Mouse (Mus musculus): ENCODE measurements around the gene Rpl3l. TPM values are rescaled to one million over a fixed set of nuclear protein-coding genes. Genes with fewer than 3 reads are reported as not detected.

Gene Rpl3l
- polyA plus RNA-seq, 1 experiment = not detected

DNA sequence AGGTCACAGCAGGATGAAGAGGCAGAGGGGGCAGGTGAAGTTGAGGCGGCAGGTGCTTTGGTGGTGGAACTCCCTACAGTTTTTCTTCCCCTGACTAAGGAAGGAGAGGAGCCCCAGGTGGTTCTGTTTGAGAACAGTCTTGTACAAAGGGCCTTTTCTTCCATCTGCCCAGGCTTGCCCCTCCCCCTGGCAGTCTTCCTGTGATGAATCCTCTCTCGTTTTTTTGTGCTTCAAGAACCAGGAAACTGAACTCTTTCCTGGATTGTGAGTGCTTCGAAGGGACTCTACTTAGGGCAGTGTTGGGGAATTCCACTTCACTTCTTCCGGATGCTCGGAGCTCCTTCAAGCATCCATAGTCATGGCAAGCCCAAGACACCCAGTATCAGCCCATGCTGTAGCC is 29.6 kb upstream of the Rpl3l start:
- H3K4me1 ChIP-seq (ENCODE audit: control insufficient read depth, insufficient read depth, low read length) = peaks cover 6% of the 10 kb centered on the region
- TF ChIP-seq POLR2A (IDR thresholded peaks at IDR 0.05; ENCODE audit: insufficient read depth, low read depth, low read length) = no peak
- TF ChIP-seq CTCF (IDR thresholded peaks at IDR 0.05; ENCODE audit: insufficient read depth, low read depth, low read length) = no peak
- WGBS = 14% methylated on average over 5 of the region's 5 CpGs
- no peak overlapping the region for H3K27ac ChIP-seq (ENCODE audit: insufficient read depth, low read depth, low read length)
- H3K4me3 ChIP-seq (ENCODE audit: insufficient read depth, low read depth, low read length) = no peak overlapping the region

- peaks cover 6% of the 10 kb centered on the region for H3K4me1 ChIP-seq (ENCODE audit: control insufficient read depth, insufficient read depth, low read length)
- H3K27ac ChIP-seq (ENCODE audit: insufficient read depth, low read depth, low read length) = no peak overlapping the region
- TF ChIP-seq CTCF (IDR thresholded peaks at IDR 0.05; ENCODE audit: insufficient read depth, low read depth, low read length) (no peak), POLR2A (IDR thresholded peaks at IDR 0.05; ENCODE audit: insufficient read depth, low read depth, low read length) (no peak)
- WGBS = 72% methylated on average over 9 of the region's 9 CpGs
- no peak overlapping the region for H3K4me3 ChIP-seq (ENCODE audit: insufficient read depth, low read depth, low read length)
Observed at GRCm38 (mm10) chr17:24698715-24699114, 28.9 kb upstream of the Rpl3l start.

GRCm38 (mm10) chr17:24699473-24699872 is 28.1 kb upstream of the Rpl3l start:
- H3K4me1 ChIP-seq (ENCODE audit: control insufficient read depth, insufficient read depth, low read length) = peaks cover 6% of the 10 kb centered on the region
- WGBS = 84% methylated on average over 2 of the region's 2 CpGs
- no peak overlapping the region for H3K27ac ChIP-seq (ENCODE audit: insufficient read depth, low read depth, low read length)
- no peak for TF ChIP-seq CTCF (IDR thresholded peaks at IDR 0.05; ENCODE audit: insufficient read depth, low read depth, low read length)
- no peak for TF ChIP-seq POLR2A (IDR thresholded peaks at IDR 0.05; ENCODE audit: insufficient read depth, low read depth, low read length)
- H3K4me3 ChIP-seq (ENCODE audit: insufficient read depth, low read depth, low read length) = no peak overlapping the region

DNA sequence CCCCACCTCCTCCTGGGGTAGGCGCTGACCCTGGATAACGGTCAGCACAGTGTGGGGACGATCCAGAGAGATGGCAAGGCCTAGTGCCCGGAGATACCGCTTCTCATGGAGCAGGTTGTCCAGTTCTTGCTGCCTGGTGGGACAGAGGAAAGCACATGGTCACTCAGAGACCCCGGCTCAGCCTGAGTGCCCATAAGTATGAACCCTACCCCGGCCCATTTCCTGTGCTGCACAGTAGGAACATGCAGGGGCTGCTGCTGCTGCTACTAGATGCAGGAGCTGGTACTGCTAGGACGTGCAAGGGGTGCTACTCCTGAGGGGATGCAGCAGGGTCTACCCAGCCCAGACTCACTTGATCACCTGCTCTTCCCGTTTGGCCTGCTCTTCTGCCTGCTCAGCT is 26.4 kb upstream of the Rpl3l start:
- Histone ChIP-seq H3K4me1 (ENCODE audit: control insufficient read depth, insufficient read depth, low read length) (peaks cover 4% of the 10 kb centered on the region; the same call in 1 of the 2 replicates), H3K4me3 (ENCODE audit: insufficient read depth, low read depth, low read length) (no peak overlapping the region), H3K27ac (ENCODE audit: insufficient read depth, low read depth, low read length) (no peak overlapping the region)
- TF ChIP-seq POLR2A (IDR thresholded peaks at IDR 0.05; ENCODE audit: insufficient read depth, low read depth, low read length) (no peak), CTCF (IDR thresholded peaks at IDR 0.05; ENCODE audit: insufficient read depth, low read depth, low read length) (no peak)
- 94% methylated on average over 9 of the region's 9 CpGs for WGBS

DNA sequence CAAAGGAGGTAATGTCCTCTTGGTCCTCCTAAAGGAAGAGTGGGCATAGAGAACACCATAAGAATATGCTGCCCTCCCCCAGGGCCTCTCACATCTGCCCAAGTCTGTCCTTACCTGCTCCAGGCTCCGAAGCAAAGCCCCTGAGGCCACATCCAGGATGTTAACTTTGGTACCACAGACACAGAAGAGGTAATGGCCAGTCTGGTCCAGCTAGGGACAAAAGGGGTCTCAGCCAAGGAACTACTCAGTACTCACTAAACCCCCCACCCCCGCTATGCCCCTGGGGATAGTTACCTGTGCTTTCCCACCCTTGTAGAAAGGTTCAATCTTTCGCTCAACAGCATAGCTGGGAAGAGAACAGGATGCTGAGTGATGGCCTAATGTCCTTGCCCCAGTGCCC is 21.8 kb upstream of the Rpl3l start:
- 98% methylated on average over 3 of the region's 3 CpGs for WGBS
- Histone ChIP-seq H3K27ac (ENCODE audit: insufficient read depth, low read depth, low read length) (no peak overlapping the region), H3K4me1 (ENCODE audit: control insufficient read depth, insufficient read depth, low read length) (peaks cover 6% of the 10 kb centered on the region; the same call in 1 of the 2 replicates), H3K4me3 (ENCODE audit: insufficient read depth, low read depth, low read length) (no peak overlapping the region)
- TF ChIP-seq CTCF (IDR thresholded peaks at IDR 0.05; ENCODE audit: insufficient read depth, low read depth, low read length) (no peak), POLR2A (IDR thresholded peaks at IDR 0.05; ENCODE audit: insufficient read depth, low read depth, low read length) (no peak)

- WGBS = 3% methylated on average over 32 of the region's 32 CpGs
- TF ChIP-seq POLR2A (IDR thresholded peaks at IDR 0.05; ENCODE audit: insufficient read depth, low read depth, low read length) (peak; percentile 86; the same call in 1 of the 2 replicates), CTCF (IDR thresholded peaks at IDR 0.05; ENCODE audit: insufficient read depth, low read depth, low read length) (no peak)
- Histone ChIP-seq H3K27ac (ENCODE audit: insufficient read depth, low read depth, low read length) (peak within 1 kb of the TSS; percentile 25), H3K4me3 (ENCODE audit: insufficient read depth, low read depth, low read length) (peak within 1 kb of the TSS; percentile 96), H3K4me1 (ENCODE audit: control insufficient read depth, insufficient read depth, low read length) (peaks cover 6% of the 10 kb centered on the region; the same call in 1 of the 2 replicates)
Observed at GRCm38 (mm10) chr17:24706982-24707800, 20.4 kb upstream of the Rpl3l start, which contains the start of gene Tbl3. Tbl3 (minus strand) TSS chr17:24707660.

DNA sequence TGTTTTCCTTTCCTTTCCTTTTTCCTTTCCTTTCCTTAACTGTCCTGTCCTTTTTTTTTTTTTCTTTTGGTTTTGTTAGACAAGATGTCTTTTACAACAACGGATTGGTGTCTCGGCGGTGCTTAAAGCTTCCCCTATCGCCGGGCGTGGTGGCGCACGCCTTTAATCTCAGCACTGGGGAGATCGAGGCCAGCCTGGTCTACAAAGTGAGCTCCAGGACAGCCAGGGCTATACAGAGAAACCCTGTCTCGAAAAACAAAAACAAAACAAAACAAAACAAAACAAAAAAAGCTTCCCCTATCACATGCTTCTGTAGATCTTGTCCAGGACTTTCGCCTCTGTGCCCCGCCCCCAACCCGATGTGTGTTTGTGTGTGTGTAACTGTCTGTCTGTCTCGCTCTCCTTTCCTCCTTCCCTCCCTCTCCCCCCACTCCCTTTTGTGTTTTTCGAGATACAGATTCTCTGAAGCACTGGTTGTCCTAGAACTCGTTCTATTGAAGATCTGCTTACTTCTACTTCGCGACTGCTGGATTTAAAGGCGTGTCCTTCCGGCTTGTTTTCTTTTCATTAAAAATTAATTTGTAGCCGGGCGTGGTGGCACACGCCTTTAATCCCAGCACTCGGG is 19.7 kb upstream of the Rpl3l start:
- peaks cover 6% of the 10 kb centered on the region; the same call in 1 of the 2 replicates for H3K4me1 ChIP-seq (ENCODE audit: control insufficient read depth, insufficient read depth, low read length)
- H3K27ac ChIP-seq (ENCODE audit: insufficient read depth, low read depth, low read length) = peak overlapping the region; percentile 25
- no peak for TF ChIP-seq CTCF (IDR thresholded peaks at IDR 0.05; ENCODE audit: insufficient read depth, low read depth, low read length)
- TF ChIP-seq POLR2A (IDR thresholded peaks at IDR 0.05; ENCODE audit: insufficient read depth, low read depth, low read length) = no peak
- peak overlapping the region; percentile 96 for H3K4me3 ChIP-seq (ENCODE audit: insufficient read depth, low read depth, low read length)
- 3% methylated on average over 24 of the region's 24 CpGs for WGBS

- H3K27ac ChIP-seq (ENCODE audit: insufficient read depth, low read depth, low read length) = no peak overlapping the region
- TF ChIP-seq CTCF (IDR thresholded peaks at IDR 0.05; ENCODE audit: insufficient read depth, low read depth, low read length) (no peak), POLR2A (IDR thresholded peaks at IDR 0.05; ENCODE audit: insufficient read depth, low read depth, low read length) (no peak)
- H3K4me1 ChIP-seq (ENCODE audit: control insufficient read depth, insufficient read depth, low read length) = peaks cover 6% of the 10 kb centered on the region; the same call in 1 of the 2 replicates
- 29% methylated on average over 2 of the region's 2 CpGs for WGBS
- no peak overlapping the region for H3K4me3 ChIP-seq (ENCODE audit: insufficient read depth, low read depth, low read length)
Observed at GRCm38 (mm10) chr17:24708646-24709045, 19.0 kb upstream of the Rpl3l start.

DNA sequence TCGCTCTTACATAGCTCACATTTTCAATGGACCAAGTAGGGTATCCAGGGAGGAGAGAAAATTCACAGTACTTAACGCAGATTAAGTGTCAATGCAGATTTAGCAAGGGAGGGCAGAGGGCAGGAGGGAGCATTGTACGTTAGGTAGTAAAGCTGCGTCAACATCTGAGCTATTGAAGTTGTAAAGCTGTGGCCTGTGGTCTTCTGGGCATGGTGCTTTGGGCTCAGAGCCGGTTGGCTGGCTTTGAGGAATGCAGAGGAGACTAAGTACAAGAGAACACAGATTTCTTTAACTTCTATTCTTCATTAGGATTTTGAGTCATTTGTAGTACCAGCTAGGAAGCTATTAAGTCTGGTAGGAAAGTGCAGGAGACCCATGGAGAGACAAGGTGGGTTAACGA is 12.1 kb upstream of the Rpl3l start:
- 58% methylated on average over 6 of the region's 6 CpGs for WGBS
- Histone ChIP-seq H3K4me1 (ENCODE audit: control insufficient read depth, insufficient read depth, low read length) (no peaks in the 10 kb centered on the region), H3K4me3 (ENCODE audit: insufficient read depth, low read depth, low read length) (no peak overlapping the region), H3K27ac (ENCODE audit: insufficient read depth, low read depth, low read length) (no peak overlapping the region)
- no peak for TF ChIP-seq POLR2A (IDR thresholded peaks at IDR 0.05; ENCODE audit: insufficient read depth, low read depth, low read length)
- no peak for TF ChIP-seq CTCF (IDR thresholded peaks at IDR 0.05; ENCODE audit: insufficient read depth, low read depth, low read length)
